Mouse (Mus musculus) liver, adult (tissue): Measurements from ENCODE around the gene Vmn1r208.
"Not testable (repeated sequence)": the region's sequence is repeated elsewhere in the genome, so short reads cannot be mapped to it uniquely, and the experiment has no call there.

Experiments used
- GATA4 ChIP-seq: IDR thresholded peaks from 2 replicates; pipeline ENCODE4 v1.6.1; 2014; ENCODE audit warnings: mild to moderate bottlenecking, low read length; ENCODE audit not compliant: insufficient replicate concordance

The Vmn1r208 gene

GRCm38 (mm10) chr13:22777300-22777699 is at the start of gene Vmn1r208:
Gene Vmn1r208 (minus strand): TSS chr13:22777400.
- not testable (repeated sequence) for TF ChIP-seq GATA4

DNA sequence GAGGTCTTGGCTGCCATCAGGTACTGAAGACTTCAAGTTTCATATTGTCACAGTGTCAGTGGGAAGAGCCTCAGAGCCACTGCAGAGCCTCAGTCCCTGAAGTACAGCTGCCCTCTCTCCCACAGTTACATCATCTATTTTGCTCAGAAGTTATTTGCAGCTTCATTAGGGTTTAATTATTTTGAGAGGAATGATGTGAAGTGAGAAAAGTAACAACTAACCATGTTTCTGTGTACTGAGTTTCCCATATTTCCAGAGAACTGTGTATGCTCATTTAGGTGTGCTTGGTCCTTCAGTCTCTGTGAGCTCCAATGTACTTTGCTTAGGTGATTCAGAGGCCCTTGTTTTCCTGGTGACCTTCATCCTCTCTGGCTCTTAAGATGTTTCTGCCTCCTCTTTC is 32.4 kb upstream of the Vmn1r208 start, which contains the start of gene Vmn1r209:
Gene Vmn1r209, minus strand, starts transcription at position 101 of the 400 bp plus-strand sequence.
- TF ChIP-seq GATA4: not testable (repeated sequence)

DNA sequence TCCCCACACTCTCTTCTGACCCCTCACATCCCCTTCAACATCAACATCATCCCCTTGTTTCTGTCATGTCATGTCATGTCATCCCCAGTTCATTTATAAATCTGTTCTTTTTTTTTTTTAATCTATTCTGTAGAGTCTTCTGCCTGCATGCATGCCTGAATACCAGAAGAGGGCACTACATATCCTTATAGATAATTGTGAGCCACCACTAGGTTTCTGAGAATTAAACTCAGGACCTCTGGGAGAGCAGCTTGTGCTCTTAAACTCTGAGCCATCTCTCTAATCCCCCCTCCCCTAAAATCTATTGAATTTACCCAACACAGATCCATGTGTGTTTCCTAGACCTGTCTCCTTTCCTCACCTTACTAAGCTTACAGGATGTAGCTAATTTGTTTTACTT is 29.7 kb downstream of the Vmn1r208 start:
- no peak for TF ChIP-seq GATA4

GRCm38 (mm10) chr13:22729529-22729928 is 47.7 kb downstream of the Vmn1r208 start, which contains the start of gene Vmn1r207-ps:
Gene Vmn1r207-ps (minus strand): TSS chr13:22729629.
- not testable (repeated sequence) for TF ChIP-seq GATA4
